Mouse (Mus musculus): ENCODE measurements around the gene Myo5c. TPM values are rescaled to one million over a fixed set of nuclear protein-coding genes. Genes with fewer than 3 reads are reported as not detected.

Myo5c gene
- total and polyA plus RNA-seq, 3 experiments: 0.13 TPM; not detected in 2

- Histone ChIP-seq H3K36me3 (ENCODE audit: control insufficient read depth in 1 of 2, insufficient read depth in 2 of 2, low read length in 2 of 2) (peaks cover 0 to 6% of the 10 kb centered on the region in 2 experiments; a peak in 2 of 4 replicates), H3K27ac (ENCODE audit: control insufficient read depth, low read depth, low read length) (no peak overlapping the region), H3K9ac (ENCODE audit: control insufficient read depth, low read depth, low read length, poor library complexity, severe bottlenecking) (no peak overlapping the region; the same call in 1 of the 2 replicates), H3K27me3 (ENCODE audit: control insufficient read depth in 1 of 2, insufficient read depth in 2 of 2, low read length in 2 of 2) (peaks cover 7 to 9% of the 10 kb centered on the region in 2 experiments; a peak in 3 of 4 replicates), H3K4me1 (ENCODE audit: control insufficient read depth in 1 of 2, insufficient read depth in 2 of 2, low read length in 2 of 2) (peaks cover 4 to 12% of the 10 kb centered on the region in 2 experiments; a peak in 3 of 4 replicates), H3K79me2 (ENCODE audit: control insufficient read depth, insufficient read depth, low read length, poor library complexity) (no peaks in the 10 kb centered on the region), H3K9me3 (replicated peaks; ENCODE audit: insufficient read depth, low read length) (no peaks in the 10 kb centered on the region), H3K4me3 (ENCODE audit: control insufficient read depth in 1 of 2, insufficient read depth in 1 of 2, low read depth in 2 of 2, low read length in 2 of 2) (no peak overlapping the region)
- TF ChIP-seq MEF2A (IDR thresholded peaks at IDR 0.05; ENCODE audit: extremely low read depth, insufficient replicate concordance, low read depth, low read length, poor library complexity, severe bottlenecking): no peak
- TF ChIP-seq POLR2AphosphoS5 (IDR thresholded peaks at IDR 0.05; ENCODE audit: borderline replicate concordance, low read depth, low read length): no peak
- TF ChIP-seq TBP (IDR thresholded peaks at IDR 0.05; ENCODE audit: low read depth, low read length): no peak
- TF ChIP-seq SMC3 (IDR thresholded peaks at IDR 0.05; ENCODE audit: low read depth, low read length): no peak
- TF ChIP-seq ETS1 (IDR thresholded peaks at IDR 0.05; ENCODE audit: low read depth, low read length): no peak
- TF ChIP-seq MXI1 (IDR thresholded peaks at IDR 0.05; ENCODE audit: low read depth, low read length): no peak
- TF ChIP-seq USF2 (IDR thresholded peaks at IDR 0.05; ENCODE audit: borderline replicate concordance in 1 of 2, insufficient read depth in 1 of 2, low read depth in 1 of 2, low read length in 2 of 2): no peak
- DNase-seq (ENCODE audit: low read depth, low spot score): no peak
Measured at GRCm38 (mm10) chr9:75283636-75284035, 51.8 kb downstream of the Myo5c start.

GRCm38 (mm10) chr9:75285363-75285762 is 53.5 kb downstream of the Myo5c start:
- Histone ChIP-seq H3K4me3 (ENCODE audit: control insufficient read depth in 1 of 2, insufficient read depth in 1 of 2, low read depth in 2 of 2, low read length in 2 of 2) (no peak overlapping the region), H3K36me3 (ENCODE audit: control insufficient read depth in 1 of 2, insufficient read depth in 2 of 2, low read length in 2 of 2) (peaks cover 0 to 6% of the 10 kb centered on the region in 2 experiments; a peak in 2 of 4 replicates), H3K9me3 (replicated peaks; ENCODE audit: insufficient read depth, low read length) (no peaks in the 10 kb centered on the region), H3K27ac (ENCODE audit: control insufficient read depth, low read depth, low read length) (no peak overlapping the region), H3K9ac (ENCODE audit: control insufficient read depth, low read depth, low read length, poor library complexity, severe bottlenecking) (no peak overlapping the region), H3K27me3 (ENCODE audit: control insufficient read depth in 1 of 2, insufficient read depth in 2 of 2, low read length in 2 of 2) (no peaks in the 10 kb centered on the region; a peak in 1 of 4 replicates), H3K4me1 (ENCODE audit: control insufficient read depth in 1 of 2, insufficient read depth in 2 of 2, low read length in 2 of 2) (peaks cover 4 to 17% of the 10 kb centered on the region in 2 experiments; a peak in 3 of 4 replicates), H3K79me2 (ENCODE audit: control insufficient read depth, insufficient read depth, low read length, poor library complexity) (no peaks in the 10 kb centered on the region)
- peak; percentile 61 for DNase-seq (ENCODE audit: low read depth, low spot score)
- TF ChIP-seq MYB (IDR thresholded peaks at IDR 0.05; ENCODE audit: low read depth, low read length) (no peak), GABPA (IDR thresholded peaks at IDR 0.05; ENCODE audit: low read depth, low read length) (no peak), MEF2A (IDR thresholded peaks at IDR 0.05; ENCODE audit: extremely low read depth, insufficient replicate concordance, low read depth, low read length, poor library complexity, severe bottlenecking) (no peak), UBTF (IDR thresholded peaks at IDR 0.05; ENCODE audit: borderline replicate concordance, insufficient read depth, low read depth, low read length) (no peak), MAX (IDR thresholded peaks at IDR 0.05; ENCODE audit: low read length) (peak; percentile 20; the same call in 1 of the 2 replicates), RAD21 (IDR thresholded peaks at IDR 0.05; ENCODE audit: low read depth, low read length) (peak; percentile 37), ZKSCAN1 (IDR thresholded peaks at IDR 0.05; ENCODE audit: low read depth, low read length) (no peak), CTCF (IDR thresholded peaks at IDR 0.05 in 2 of 3, conservative IDR thresholded peaks at IDR 0.05 in 1 of 3; ENCODE audit: control insufficient read depth in 1 of 3, insufficient read depth in 1 of 3, low read depth in 2 of 3, low read length in 3 of 3, poor library complexity in 1 of 3, severe bottlenecking in 1 of 3) (peak; percentile 36 to 64 (median 56)), SIN3A (IDR thresholded peaks at IDR 0.05; ENCODE audit: low read length) (no peak), CHD2 (IDR thresholded peaks at IDR 0.05; ENCODE audit: low read length) (no peak), RCOR1 (IDR thresholded peaks at IDR 0.05; ENCODE audit: low read depth, low read length) (no peak), BHLHE40 (IDR thresholded peaks at IDR 0.05; ENCODE audit: borderline replicate concordance, low read depth, low read length) (no peak), POLR2AphosphoS2 (IDR thresholded peaks at IDR 0.05; ENCODE audit: low read length) (no peak), ZMIZ1 (IDR thresholded peaks at IDR 0.05; ENCODE audit: low read depth, low read length) (no peak), MYC (IDR thresholded peaks at IDR 0.05; ENCODE audit: low read depth, low read length) (0 out of 2 replicates have a peak, but pooled peaks have one; percentile 70), NRF1 (IDR thresholded peaks at IDR 0.05; ENCODE audit: insufficient read depth, low read depth, low read length, poor library complexity, severe bottlenecking) (no peak), E2F4 (IDR thresholded peaks at IDR 0.05; ENCODE audit: borderline replicate concordance, low read depth, low read length) (no peak), MXI1 (IDR thresholded peaks at IDR 0.05; ENCODE audit: low read depth, low read length) (no peak), CHD1 (IDR thresholded peaks at IDR 0.05; ENCODE audit: low read depth, low read length) (no peak), USF2 (IDR thresholded peaks at IDR 0.05; ENCODE audit: borderline replicate concordance in 1 of 2, insufficient read depth in 1 of 2, low read depth in 1 of 2, low read length in 2 of 2) (no peak), ZC3H11A (IDR thresholded peaks at IDR 0.05; ENCODE audit: low read depth, low read length) (no peak), EP300 (IDR thresholded peaks at IDR 0.05; ENCODE audit: low read depth in 1 of 2, low read length in 2 of 2) (no peak), SMC3 (IDR thresholded peaks at IDR 0.05; ENCODE audit: low read depth, low read length) (peak; percentile 52), USF1 (IDR thresholded peaks at IDR 0.05; ENCODE audit: low read depth, low read length) (peak; percentile 42; the same call in 1 of the 2 replicates), TAL1 (IDR thresholded peaks at IDR 0.05; ENCODE audit: low read length) (no peak), ZNF384 (IDR thresholded peaks at IDR 0.05; ENCODE audit: low read depth, low read length) (no peak), JUND (IDR thresholded peaks at IDR 0.05; ENCODE audit: low read depth, low read length) (no peak)

Data from MEL (cell line).